Mouse (Mus musculus) embryonic fibroblast, embryonic 13.5 days (primary cell): ENCODE results near the gene Spef2.

Experiments used
- CTCF ChIP-seq: IDR thresholded peaks from 2 replicates; pipeline ENCODE4 v1.5.1; 2011; ENCODE audit warnings: mild to moderate bottlenecking, control low read depth, low read length, moderate library complexity, borderline replicate concordance; ENCODE audit not compliant: insufficient read depth
- POLR2A ChIP-seq: IDR thresholded peaks from 2 replicates; pipeline ENCODE4 v1.6.1; 2011; ENCODE audit warnings: low read depth, mild to moderate bottlenecking, control low read depth, low read length, moderate library complexity

DNA sequence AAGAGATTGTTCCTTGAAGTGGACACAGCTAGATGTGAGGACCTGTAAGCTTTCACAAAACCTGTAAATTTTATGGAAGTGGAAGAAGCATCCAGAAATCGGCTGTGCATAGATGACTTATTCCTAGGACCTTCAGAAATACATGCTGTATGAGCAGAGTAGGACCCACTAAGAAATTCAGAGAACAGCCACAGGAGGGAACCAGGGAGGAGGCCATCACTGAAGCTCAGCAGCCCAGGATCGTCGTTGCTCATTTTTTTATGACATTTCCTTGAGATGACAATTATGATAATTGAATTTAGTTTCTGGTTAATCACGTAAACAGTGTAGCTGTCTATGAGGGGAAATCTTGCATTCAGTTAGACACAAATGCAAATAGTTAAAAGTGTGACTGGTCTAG lies 171.4 kb downstream of the Spef2 start:
- TF ChIP-seq POLR2A = no peak
- no peak for TF ChIP-seq CTCF
